In the genomic region with DNA sequence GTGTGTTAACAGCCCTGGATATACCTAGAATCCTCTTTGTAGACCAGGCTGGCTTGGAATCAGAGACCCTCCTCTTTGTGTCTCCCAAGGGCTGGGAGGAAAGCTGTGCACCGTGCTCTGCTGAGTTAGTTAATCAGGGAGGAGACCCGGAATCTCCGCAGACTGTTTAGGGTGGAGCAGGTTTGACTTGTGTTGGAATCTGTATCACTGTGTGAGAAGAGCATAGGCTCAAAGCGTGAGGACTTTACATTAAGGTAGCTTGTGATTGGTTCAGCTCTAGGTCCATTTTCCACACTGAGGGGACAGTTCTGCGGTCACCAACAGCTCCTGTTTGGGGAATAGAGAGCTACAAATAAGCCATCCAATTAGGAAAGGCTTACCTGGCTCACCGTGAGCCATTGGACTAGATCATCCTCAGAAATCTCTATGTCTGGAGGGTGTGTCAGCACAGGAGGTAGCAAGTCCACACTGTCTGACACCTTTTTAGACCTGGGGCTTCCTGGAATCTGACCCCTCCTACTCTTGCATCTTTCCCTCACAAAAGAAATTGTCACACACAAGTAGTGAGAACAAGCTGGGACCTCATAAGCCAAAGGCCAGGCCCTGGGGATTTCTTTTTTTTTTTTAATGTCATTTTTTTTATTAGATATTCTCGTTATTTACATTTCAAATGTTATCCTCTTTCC, we compare ENCODE assay signal across 25 mouse cellular contexts. TPM values are rescaled to one million over a fixed set of nuclear protein-coding genes. Genes with fewer than 3 reads are reported as not detected.
DNase-seq lines count a peak whose midpoint lies in the region; ATAC-seq and TF ChIP-seq lines count a peak whose summit lies in the region.
"Had no signal": no experiment of that assay in that cellular context is flagged by ENCODE, and none has a peak within 500 bp of the region (broad histone marks: within the 10 kb centered on the region; RNA-seq: fewer than 3 reads in every experiment).

No protein-coding gene starts in this region.

- DNase-seq in spleen, adult 2 months (ENCODE audit: low read depth in 1 of 2, low spot score in 2 of 2): no peak
- no peak for DNase-seq in spleen, postnatal 4 days (ENCODE audit: low spot score in 2 of 2)
- DNase-seq in WW6 (ENCODE audit: low read depth, low spot score): peak; percentile 33
- DNase-seq in splenic B cell, adult 2 months (ENCODE audit: low read depth, low spot score): peak; percentile 42
- DNase-seq in gastrocnemius, postnatal 4 days (ENCODE audit: low spot score in 2 of 2): no peak
- DNase-seq in neural tube, embryonic 10.5 days (ENCODE audit: extremely low spot score, low spot score): no peak
- DNase-seq: adrenal gland, postnatal 14 days; cerebellum, adult 11-12 months; cerebellum, adult 9-11 months; cerebellum, postnatal 36 days; gastrocnemius, adult 2 months; gastrocnemius, postnatal 25 days; heart, adult 11 months; heart, postnatal 10 days; heart, postnatal 4 days had no signal

- no peaks in the 10 kb centered on the region for H3K36me3 ChIP-seq in spleen, adult 2 months (ENCODE audit: control insufficient read depth, insufficient read depth, low read length)
- no peaks in the 10 kb centered on the region for H3K36me3 ChIP-seq in ES-Bruce4 (ENCODE audit: control insufficient read depth, insufficient read depth, low read length, poor library complexity, severe bottlenecking)
- H3K36me3 ChIP-seq in splenic B cell, adult 2 months (ENCODE audit: control insufficient read depth, insufficient read depth, low read length, poor library complexity, severe bottlenecking): no peaks in the 10 kb centered on the region
- H3K36me3 ChIP-seq: hindbrain, embryonic 12.5 days; intestine, embryonic 15.5 days had no signal

- WGBS in spleen, adult 2 months: 83% methylated on average over 7 of the region's 7 CpGs

- TF ChIP-seq CTCF in spleen, adult 2 months (IDR thresholded peaks at IDR 0.05; ENCODE audit: extremely low read depth, insufficient read depth, insufficient read length, insufficient replicate concordance): no peak
- no peak for TF ChIP-seq CTCF in ES-Bruce4 (IDR thresholded peaks at IDR 0.05; ENCODE audit: low read depth, low read length)

- no peaks in the 10 kb centered on the region for H3K27me3 ChIP-seq in spleen, adult 2 months (ENCODE audit: control insufficient read depth, insufficient read depth, low read length)
- H3K27me3 ChIP-seq in ES-Bruce4 (ENCODE audit: control insufficient read depth, insufficient read depth, low read length, poor library complexity, severe bottlenecking): no peaks in the 10 kb centered on the region
- no peaks in the 10 kb centered on the region for H3K27me3 ChIP-seq in splenic B cell, adult 2 months (ENCODE audit: control insufficient read depth, insufficient read depth, low read length, poor library complexity, severe bottlenecking)
- H3K27me3 ChIP-seq: hindbrain, embryonic 12.5 days; intestine, embryonic 15.5 days had no signal

- H3K27ac ChIP-seq in spleen, adult 2 months (ENCODE audit: insufficient read depth, low read length): peak overlapping the region; percentile 63
- peak overlapping the region; percentile 77 for H3K27ac ChIP-seq in ES-Bruce4 (ENCODE audit: insufficient read depth, low read length)
- H3K27ac ChIP-seq: embryonic facial prominence, embryonic 10.5 days; forebrain, embryonic 10.5 days; gastrocnemius, adult 2 months; heart, embryonic 10.5 days; hindbrain, embryonic 12.5 days; intestine, embryonic 15.5 days had no signal

- peaks cover 47% of the 10 kb centered on the region for H3K4me1 ChIP-seq in spleen, adult 2 months (ENCODE audit: control insufficient read depth, insufficient read depth, insufficient read length)
- peaks cover 16% of the 10 kb centered on the region for H3K4me1 ChIP-seq in ES-Bruce4 (ENCODE audit: control insufficient read depth, insufficient read depth, low read length)

- H3K9me3 ChIP-seq in ES-Bruce4 (replicated peaks; ENCODE audit: control insufficient read depth, insufficient read depth, low read length, poor library complexity, severe bottlenecking): no peaks in the 10 kb centered on the region
- H3K9me3 ChIP-seq: embryonic facial prominence, embryonic 10.5 days; forebrain, embryonic 10.5 days; heart, embryonic 10.5 days; hindbrain, embryonic 12.5 days; intestine, embryonic 15.5 days had no signal

- H3K9ac ChIP-seq in ES-Bruce4 (ENCODE audit: low read depth, poor library complexity, severe bottlenecking): no peak overlapping the region
- H3K9ac ChIP-seq: hindbrain, embryonic 12.5 days; intestine, embryonic 15.5 days had no signal

- ATAC-seq in erythroblast, adult 5-6 weeks (replicated peaks; ENCODE audit: low FRiP score, poor library complexity, severe bottlenecking): no peak
- ATAC-seq: forebrain, embryonic 14.5 days; hindbrain, embryonic 16.5 days; intestine, embryonic 15.5 days had no signal

- no peak for TF ChIP-seq POLR2A in spleen, adult 2 months (IDR thresholded peaks at IDR 0.05; ENCODE audit: low read depth, low read length)
- no peak for TF ChIP-seq POLR2A in ES-Bruce4 (IDR thresholded peaks at IDR 0.05; ENCODE audit: insufficient read depth, low read length)

- no peak for TF ChIP-seq EP300 in ES-Bruce4 (IDR thresholded peaks at IDR 0.05; ENCODE audit: insufficient read depth, low read depth, low read length)

- H3K4me3 ChIP-seq in spleen, adult 2 months (ENCODE audit: extremely low read depth, insufficient read depth, insufficient read length): no peak overlapping the region
- H3K4me3 ChIP-seq in ES-Bruce4 (ENCODE audit: low read depth, low read length): no peak overlapping the region
- H3K4me3 ChIP-seq: embryonic facial prominence, embryonic 10.5 days; erythroblast, embryonic 14.5 days; forebrain, embryonic 10.5 days; gastrocnemius, adult 2 months; heart, embryonic 10.5 days; hindbrain, embryonic 12.5 days; intestine, embryonic 15.5 days had no signal

RNA-seq across cellular contexts. Expression of a gene that starts 21.3 kb away (rescaled TPM):
- polyA plus RNA-seq in spleen, adult 2 months (2012; rRNA removed): 12.2 and 13.6 TPM in 2 replicates
- polyA plus RNA-seq in ES-Bruce4 (2011; ENCODE audit: insufficient read depth, insufficient read length, low read depth, missing spikeins): 18.3 and 21.4 TPM in 2 replicates
- total RNA-seq in gastrocnemius, postnatal 4 days (2021): 10 to 100 TPM; 25.6 to 25.9 TPM
- 4.2 and 7.7 TPM in 2 replicates for total RNA-seq in erythroblast, adult 5-6 weeks (2015; ENCODE audit: low replicate concordance)
- total RNA-seq in erythroblast, adult 5-6 weeks (2017; ENCODE audit: low replicate concordance): 2.6 and 4.2 TPM in 2 replicates

Comparison
In these comparisons a context has a peak if more than half of its experiments do, and no peak if none do; other contexts are left out.
1. DNase-seq: peak in WW6 (single experiment) and splenic B cell, adult 2 months (single experiment); none in spleen, adult 2 months (0 of 2), spleen, postnatal 4 days (0 of 2), gastrocnemius, postnatal 4 days (0 of 2) and neural tube, embryonic 10.5 days (single experiment).